ENCODE assay signal across 9 mouse cellular contexts in the genomic region with DNA sequence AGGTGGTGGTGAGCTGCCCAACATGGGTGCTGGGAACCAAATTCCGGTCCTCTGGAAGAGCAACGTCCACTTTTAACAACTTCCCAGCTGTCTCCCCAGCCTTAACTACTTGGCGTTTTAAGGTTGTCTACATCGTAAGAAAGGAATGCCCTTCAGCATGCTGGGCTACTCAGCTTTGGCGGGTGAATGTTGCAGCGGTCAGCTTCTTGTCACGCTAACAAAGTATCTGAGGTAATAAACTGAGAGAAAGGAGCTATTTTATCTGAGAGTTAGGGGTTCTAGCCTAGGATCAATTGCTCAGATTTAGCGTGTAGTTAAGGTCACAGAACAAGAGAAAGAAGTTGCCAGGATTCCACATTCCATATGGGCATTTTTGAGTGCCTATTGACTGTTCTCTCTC. TPM values are rescaled to one million over a fixed set of nuclear protein-coding genes. Genes with fewer than 3 reads are reported as not detected.
DNase-seq lines count a peak whose midpoint lies in the region; ATAC-seq and TF ChIP-seq lines count a peak whose summit lies in the region.
"Had no signal": no experiment of that assay in that cellular context is flagged by ENCODE, and none has a peak within 500 bp of the region (broad histone marks: within the 10 kb centered on the region; RNA-seq: fewer than 3 reads in every experiment).

No protein-coding gene starts in this region.

- no peak for ATAC-seq in kidney, embryonic 15.5 days (replicated peaks; ENCODE audit: low FRiP score)
- ATAC-seq in midbrain, embryonic 15.5 days (replicated peaks) = no peak
- ATAC-seq in inflammation-experienced regulatory T-cells, adult 6 months = no peak

- no peaks in the 10 kb centered on the region for H3K27me3 ChIP-seq in kidney, embryonic 15.5 days
- no peaks in the 10 kb centered on the region for H3K27me3 ChIP-seq in midbrain, embryonic 15.5 days (replicated peaks)

- no peak for TF ChIP-seq POLR2A in embryonic fibroblast, embryonic 13.5 days (IDR thresholded peaks at IDR 0.05; ENCODE audit: low read depth, low read length)

- peak overlapping the region; percentile 81 for H3K27ac ChIP-seq in kidney, embryonic 15.5 days
- H3K27ac ChIP-seq in embryonic fibroblast, embryonic 13.5 days (ENCODE audit: insufficient read depth, low read length) = peak overlapping the region; percentile 98
- H3K27ac ChIP-seq in midbrain, embryonic 15.5 days = peak overlapping the region; percentile 77

- no peak overlapping the region for H3K9ac ChIP-seq in kidney, embryonic 15.5 days
- no peak overlapping the region for H3K9ac ChIP-seq in midbrain, embryonic 15.5 days

- WGBS in kidney, embryonic 15.5 days = 68% methylated on average over 8 of the region's 8 CpGs
- 80% methylated on average over 8 of the region's 8 CpGs for WGBS in midbrain, embryonic 15.5 days

- no peak for TF ChIP-seq CTCF in embryonic fibroblast, embryonic 13.5 days (IDR thresholded peaks at IDR 0.05; ENCODE audit: borderline replicate concordance, insufficient read depth, low read length)

- no peaks in the 10 kb centered on the region for H3K36me3 ChIP-seq in kidney, embryonic 15.5 days
- no peaks in the 10 kb centered on the region for H3K36me3 ChIP-seq in midbrain, embryonic 15.5 days (replicated peaks)

- no peaks in the 10 kb centered on the region for H3K9me3 ChIP-seq in kidney, embryonic 15.5 days (replicated peaks)
- no peaks in the 10 kb centered on the region for H3K9me3 ChIP-seq in midbrain, embryonic 15.5 days

- peaks cover 29% of the 10 kb centered on the region for H3K4me1 ChIP-seq in kidney, embryonic 15.5 days
- peaks cover 17% of the 10 kb centered on the region for H3K4me1 ChIP-seq in embryonic fibroblast, embryonic 13.5 days (ENCODE audit: control insufficient read depth, insufficient read depth, low read length)
- peaks cover 20% of the 10 kb centered on the region for H3K4me1 ChIP-seq in midbrain, embryonic 15.5 days

- no peak overlapping the region for H3K4me3 ChIP-seq in kidney, embryonic 15.5 days (replicated peaks)
- no peak overlapping the region for H3K4me3 ChIP-seq in embryonic fibroblast, embryonic 13.5 days (ENCODE audit: insufficient read depth, low read length)
- H3K4me3 ChIP-seq in midbrain, embryonic 15.5 days = no peak overlapping the region

- DNase-seq in kidney, adult 9 months = no peak
- peak; percentile 38 for DNase-seq in ZHBTc4 (ENCODE audit: low read depth, low spot score)
- DNase-seq in cerebellum, postnatal 4 days (ENCODE audit: low spot score in 2 of 2) = no peak
- DNase-seq: thymus, adult 2 months had no signal

- no peak overlapping the region for H3K4me2 ChIP-seq in kidney, embryonic 15.5 days
- H3K4me2 ChIP-seq in midbrain, embryonic 15.5 days = no peak overlapping the region

RNA-seq across cellular contexts. Expression of a gene that starts 59.4 kb away (rescaled TPM):
- polyA plus RNA-seq in kidney, embryonic 15.5 days (2015; fragmentation: Nextera tagmentation; extraction: Ambion mirVana) = not detected in 2 replicates
- not detected in 2 replicates for polyA plus RNA-seq in embryonic fibroblast, embryonic 13.5 days (2011; ENCODE audit: insufficient read length, low read depth, missing spikeins)
- polyA plus RNA-seq in midbrain, embryonic 15.5 days (2015; fragmentation: Nextera tagmentation; extraction: Ambion mirVana) = 0.09 TPM in 1 of 2 replicates, not detected in the other
- not detected for polyA plus RNA-seq in inflammation-experienced regulatory T-cells, adult 6 months (2017; shearing (Covaris generic))
- polyA plus RNA-seq: liver, adult 2 months; thymus, adult 2 months had no signal
